In the genomic region with DNA sequence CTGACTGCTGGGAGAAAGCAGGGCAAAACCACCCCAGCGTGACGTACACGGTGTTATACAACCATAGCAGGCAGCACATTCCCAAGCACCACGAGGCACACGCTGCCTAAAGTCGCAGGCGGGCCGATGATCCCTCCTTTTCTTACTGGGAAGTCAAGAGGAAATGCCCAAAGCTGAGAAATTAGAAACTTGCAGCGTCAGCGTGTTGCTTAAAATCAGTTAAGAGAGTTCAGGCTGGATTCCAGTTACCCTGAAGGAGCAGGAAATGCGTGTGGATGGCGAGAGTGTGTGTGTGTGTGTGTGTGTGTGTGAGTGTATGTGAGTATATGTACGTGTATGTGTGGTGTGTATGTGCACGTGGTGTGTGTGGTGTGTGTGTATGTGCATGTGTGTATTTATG, we compare ENCODE assay signal across 11 mouse cellular contexts. TPM values are rescaled to one million over a fixed set of nuclear protein-coding genes. Genes with fewer than 3 reads are reported as not detected.
DNase-seq lines count a peak whose midpoint lies in the region; ATAC-seq and TF ChIP-seq lines count a peak whose summit lies in the region.
"Had no signal": no experiment of that assay in that cellular context is flagged by ENCODE, and none has a peak within 500 bp of the region (broad histone marks: within the 10 kb centered on the region; RNA-seq: fewer than 3 reads in every experiment).

No protein-coding gene starts in this region.

- TF ChIP-seq POLR2A in lung, adult 2 months (IDR thresholded peaks at IDR 0.05; ENCODE audit: borderline replicate concordance, extremely low read depth, low read depth, low read length) = no peak

- no peak overlapping the region for H3K4me2 ChIP-seq in lung, embryonic 16.5 days (ENCODE audit: low read depth, low read length)
- H3K4me2 ChIP-seq: embryonic facial prominence, embryonic 12.5 days; neural tube, embryonic 13.5 days had no signal

- DNase-seq in lung, adult 2 months = no peak
- DNase-seq in brain, adult 2 months (ENCODE audit: low read depth, low spot score) = peak; percentile 59
- DNase-seq in urinary bladder, postnatal 4 days (ENCODE audit: low spot score in 2 of 2) = no peak
- no peak for DNase-seq in ovary, postnatal 14 days (ENCODE audit: low spot score)
- DNase-seq: heart, postnatal 36 days had no signal

- peaks cover 14% of the 10 kb centered on the region for H3K4me1 ChIP-seq in lung, embryonic 16.5 days (replicated peaks; ENCODE audit: control insufficient read depth, insufficient read depth, low read length)
- H3K4me1 ChIP-seq in lung, adult 2 months (ENCODE audit: control insufficient read depth, insufficient read depth, low read length) = peaks cover 10% of the 10 kb centered on the region
- peaks cover 20% of the 10 kb centered on the region for H3K4me1 ChIP-seq in megakaryocyte, embryonic 14.5 days

- ATAC-seq in lung, embryonic 16.5 days (ENCODE audit: low read depth) = peak; percentile 48
- ATAC-seq in inflammation-experienced regulatory T-cells, adult 6 months = peak; percentile 24

- H3K4me3 ChIP-seq in lung, embryonic 16.5 days (ENCODE audit: low read length) = no peak overlapping the region
- no peak overlapping the region for H3K4me3 ChIP-seq in lung, adult 2 months (replicated peaks; ENCODE audit: extremely low read depth, low read depth, low read length)
- peak overlapping the region; percentile 78 for H3K4me3 ChIP-seq in megakaryocyte, embryonic 14.5 days (replicated peaks)
- H3K4me3 ChIP-seq: embryonic facial prominence, embryonic 12.5 days; neural tube, embryonic 13.5 days had no signal

- H3K9me3 ChIP-seq in lung, embryonic 16.5 days (ENCODE audit: control insufficient read depth, low read length) = no peaks in the 10 kb centered on the region
- peaks cover 4% of the 10 kb centered on the region for H3K9me3 ChIP-seq in megakaryocyte, embryonic 14.5 days
- H3K9me3 ChIP-seq: embryonic facial prominence, embryonic 12.5 days; neural tube, embryonic 13.5 days had no signal

- no peak overlapping the region for H3K27ac ChIP-seq in lung, embryonic 16.5 days (ENCODE audit: low read length)
- H3K27ac ChIP-seq: embryonic facial prominence, embryonic 12.5 days; liver, embryonic 14.5 days; neural tube, embryonic 13.5 days had no signal

- H3K9ac ChIP-seq in lung, embryonic 16.5 days (ENCODE audit: low read length) = no peak overlapping the region
- H3K9ac ChIP-seq: embryonic facial prominence, embryonic 12.5 days; liver, embryonic 14.5 days; neural tube, embryonic 13.5 days had no signal

- no peaks in the 10 kb centered on the region for H3K27me3 ChIP-seq in lung, embryonic 16.5 days (ENCODE audit: control insufficient read depth, insufficient read depth, low read depth, low read length)
- H3K27me3 ChIP-seq in megakaryocyte, embryonic 14.5 days (replicated peaks) = peaks cover 24% of the 10 kb centered on the region
- H3K27me3 ChIP-seq: embryonic facial prominence, embryonic 12.5 days; neural tube, embryonic 13.5 days had no signal

- TF ChIP-seq CTCF in lung, adult 2 months (IDR thresholded peaks at IDR 0.05; ENCODE audit: insufficient read depth, low read length) = no peak

- 54% methylated on average over 14 of the region's 14 CpGs for WGBS in lung, embryonic 16.5 days
- 30% methylated on average over 14 of the region's 14 CpGs for WGBS in lung, adult 2 months

- H3K36me3 ChIP-seq in lung, embryonic 16.5 days (ENCODE audit: control insufficient read depth, insufficient read depth, low read length) = no peaks in the 10 kb centered on the region
- no peaks in the 10 kb centered on the region for H3K36me3 ChIP-seq in megakaryocyte, embryonic 14.5 days (replicated peaks; ENCODE audit: low read length)
- H3K36me3 ChIP-seq: embryonic facial prominence, embryonic 12.5 days; neural tube, embryonic 13.5 days had no signal

RNA-seq across cellular contexts. Expression of gene Tmem37, which starts 16.8 kb away (rescaled TPM):
- polyA plus RNA-seq in lung, embryonic 16.5 days (2015; fragmentation: Nextera tagmentation; extraction: Ambion mirVana) = 11.4 and 13.6 TPM in 2 replicates
- polyA plus RNA-seq in lung, adult 2 months (2012; rRNA removed) = 78.9 and 80.0 TPM in 2 replicates
- polyA plus RNA-seq in inflammation-experienced regulatory T-cells, adult 6 months (2017; shearing (Covaris generic)) = 1 to 10 TPM in 1 of 3 experiments, under 1 TPM in 2; 0.86 to 4.5 (median 0.91) TPM
- 4.5 and 4.6 TPM in 2 replicates for polyA plus RNA-seq in megakaryocyte, embryonic 14.5 days (2012; ENCODE audit: insufficient read depth, low replicate concordance)

RNA-seq across cellular contexts. Expression of gene Sctr, which starts 50.4 kb away (rescaled TPM):
- polyA plus RNA-seq in lung, embryonic 16.5 days (2015; fragmentation: Nextera tagmentation; extraction: Ambion mirVana) = 0.16 TPM in 1 of 2 replicates, not detected in the other
- 0.33 and 0.63 TPM in 2 replicates for polyA plus RNA-seq in lung, adult 2 months (2012; rRNA removed)
- not detected for polyA plus RNA-seq in inflammation-experienced regulatory T-cells, adult 6 months (2017; shearing (Covaris generic))
- not detected in 2 replicates for polyA plus RNA-seq in megakaryocyte, embryonic 14.5 days (2012; ENCODE audit: insufficient read depth, low replicate concordance)
